Mouse (Mus musculus): ENCODE data around the gene Ewsr1. TPM values are rescaled to one million over a fixed set of nuclear protein-coding genes. Genes with fewer than 3 reads are reported as not detected.

Ewsr1 gene
- polyA plus RNA-seq, 1 experiment from 2014 or later, result 242 TPM

- WGBS, result 89% methylated on average over 10 of the region's 10 CpGs
- H3K36me3 ChIP-seq (ENCODE audit: control insufficient read depth, insufficient read depth, low read length), result peaks cover 94% of the 10 kb centered on the region
These were observed 66.4 kb downstream of the Ewsr1 start for GRCm38 (mm10) chr11:5032706-5033105.

GRCm38 (mm10) chr11:5028228-5028627, 70.8 kb downstream of the Ewsr1 start:
- 90% methylated on average over 7 of the region's 7 CpGs for WGBS
- H3K9me3 ChIP-seq (ENCODE audit: control insufficient read depth, low read length), result no peaks in the 10 kb centered on the region
- H3K36me3 ChIP-seq (ENCODE audit: control insufficient read depth, insufficient read depth, low read length), result peaks cover 96% of the 10 kb centered on the region
- no peak overlapping the region for H3K4me2 ChIP-seq (ENCODE audit: low read length)
- 0 out of 4 replicates have a peak, but pooled peaks cover 2 to 6% of the 10 kb centered on the region in 2 experiments for H3K4me1 ChIP-seq (ENCODE audit: control insufficient read depth in 2 of 2, insufficient read depth in 2 of 2, low read length in 2 of 2)
- no peak overlapping the region for H3K9ac ChIP-seq (ENCODE audit: low read length)
- H3K27ac ChIP-seq (replicated peaks in 1 of 2; ENCODE audit: control insufficient read depth in 1 of 2, insufficient read depth in 1 of 2, low read depth in 2 of 2, low read length in 2 of 2), result no peak overlapping the region
- no peaks in the 10 kb centered on the region for H3K27me3 ChIP-seq (ENCODE audit: control insufficient read depth, insufficient read depth, low read length)
- H3K4me3 ChIP-seq (ENCODE audit: control insufficient read depth in 1 of 2, insufficient read depth in 1 of 2, low read depth in 1 of 2, low read length in 2 of 2), result no peak overlapping the region
- ATAC-seq (ENCODE audit: insufficient number of reproducible peaks, insufficient read depth, low FRiP score, low read depth), result no peak

More at GRCm38 (mm10) chr11:5032706-5033105, 66.4 kb downstream of the Ewsr1 start:
- peaks cover 4 to 7% of the 10 kb centered on the region in 2 experiments; a peak in 1 of 4 replicates for H3K4me1 ChIP-seq (ENCODE audit: control insufficient read depth in 2 of 2, insufficient read depth in 2 of 2, low read length in 2 of 2)
- no peak overlapping the region for H3K9ac ChIP-seq (ENCODE audit: low read length)
- H3K4me2 ChIP-seq (ENCODE audit: low read length), result no peak overlapping the region
- no peaks in the 10 kb centered on the region for H3K9me3 ChIP-seq (ENCODE audit: control insufficient read depth, low read length)
- 0 out of 4 replicates have a peak overlapping the region, but pooled peaks of 1 of the 2 experiments have one; percentile 8 for H3K27ac ChIP-seq (replicated peaks in 1 of 2; ENCODE audit: control insufficient read depth in 1 of 2, insufficient read depth in 1 of 2, low read depth in 2 of 2, low read length in 2 of 2)
- H3K27me3 ChIP-seq (ENCODE audit: control insufficient read depth, insufficient read depth, low read length), result no peaks in the 10 kb centered on the region
- H3K4me3 ChIP-seq (ENCODE audit: control insufficient read depth in 1 of 2, insufficient read depth in 1 of 2, low read depth in 1 of 2, low read length in 2 of 2), result no peak overlapping the region
- no peak for ATAC-seq (ENCODE audit: insufficient number of reproducible peaks, insufficient read depth, low FRiP score, low read depth)

- Histone ChIP-seq H3K4me1 (ENCODE audit: control insufficient read depth in 2 of 2, insufficient read depth in 2 of 2, low read length in 2 of 2) (no peaks in the 10 kb centered on the region), H3K4me3 (ENCODE audit: control insufficient read depth in 1 of 2, insufficient read depth in 1 of 2, low read depth in 1 of 2, low read length in 2 of 2) (no peak overlapping the region), H3K36me3 (ENCODE audit: control insufficient read depth, insufficient read depth, low read length) (peaks cover 83% of the 10 kb centered on the region), H3K9ac (ENCODE audit: low read length) (no peak overlapping the region), H3K9me3 (ENCODE audit: control insufficient read depth, low read length) (no peaks in the 10 kb centered on the region), H3K27ac (replicated peaks in 1 of 2; ENCODE audit: control insufficient read depth in 1 of 2, insufficient read depth in 1 of 2, low read depth in 2 of 2, low read length in 2 of 2) (no peak overlapping the region), H3K4me2 (ENCODE audit: low read length) (no peak overlapping the region), H3K27me3 (ENCODE audit: control insufficient read depth, insufficient read depth, low read length) (no peaks in the 10 kb centered on the region)
- 92% methylated on average over 1 of the region's 1 CpGs for WGBS
- no peak for ATAC-seq (ENCODE audit: insufficient number of reproducible peaks, insufficient read depth, low FRiP score, low read depth)
These were observed 74.0 kb downstream of the Ewsr1 start for GRCm38 (mm10) chr11:5025108-5025507.

Small RNA genes lying within 50 kb of the gene (microRNA-seq; reads per million reads assigned to microRNA genes)
- gene Gm47296, result not detected

Other genes with a start within 250 kb of the Ewsr1 start
- gene Nf2, start 249.7 kb downstream of the Ewsr1 start, polyA plus RNA-seq (2014; fragmentation: Nextera tagmentation; extraction: Ambion mirVana), result 29.5 and 33.1 TPM in 2 replicates
- 28.8 and 30.1 TPM in 2 replicates for gene Nipsnap1, start 225.3 kb downstream of the Ewsr1 start, polyA plus RNA-seq (2014; fragmentation: Nextera tagmentation; extraction: Ambion mirVana)
- 24.6 and 25.0 TPM in 2 replicates for gene Thoc5, start 203.9 kb downstream of the Ewsr1 start, polyA plus RNA-seq (2014; fragmentation: Nextera tagmentation; extraction: Ambion mirVana)
- 0.20 and 0.35 TPM in 2 replicates for gene Nefh, start 151.2 kb downstream of the Ewsr1 start, polyA plus RNA-seq (2014; fragmentation: Nextera tagmentation; extraction: Ambion mirVana)
- 40.7 and 45.0 TPM in 2 replicates for gene Ap1b1, start 112.4 kb downstream of the Ewsr1 start, polyA plus RNA-seq (2014; fragmentation: Nextera tagmentation; extraction: Ambion mirVana)
- 1.1 and 2.0 TPM in 2 replicates for gene Rasl10a, start 41.1 kb downstream of the Ewsr1 start, polyA plus RNA-seq (2014; fragmentation: Nextera tagmentation; extraction: Ambion mirVana)
- gene Gas2l1, start 33.9 kb downstream of the Ewsr1 start, polyA plus RNA-seq (2014; fragmentation: Nextera tagmentation; extraction: Ambion mirVana), result 22.4 and 24.6 TPM in 2 replicates
- 33.5 TPM in 2 replicates for gene Rhbdd3, start 340 bp downstream of the Ewsr1 start, polyA plus RNA-seq (2014; fragmentation: Nextera tagmentation; extraction: Ambion mirVana)
- 5.4 and 6.8 TPM in 2 replicates for gene Emid1, start 53.0 kb upstream of the Ewsr1 start, polyA plus RNA-seq (2014; fragmentation: Nextera tagmentation; extraction: Ambion mirVana)
- gene Kremen1, start 162.3 kb upstream of the Ewsr1 start, polyA plus RNA-seq (2014; fragmentation: Nextera tagmentation; extraction: Ambion mirVana), result 20.9 and 24.8 TPM in 2 replicates

Data from heart, embryonic 14.5 days (tissue).